Mouse (Mus musculus) neural tube, embryonic 12.5 days (tissue): Measurements from ENCODE around the gene Chrm2. TPM values are rescaled to one million over a fixed set of nuclear protein-coding genes. Genes with fewer than 3 reads are reported as not detected.

Source experiments
- ATAC-seq: fragments of 200-750 bp; cut with Nextera tagmentation; 2 replicates; pipeline ENCODE4 v1.8.0; 2017; ENCODE audit warnings: low read depth, mild to moderate bottlenecking, moderate TSS enrichment, moderate library complexity; ENCODE audit not compliant: low FRiP score
- H3K27ac ChIP-seq: fragments of 300-500 bp; sonication (generic); 2 replicates; pipeline ENCODE4 v1.5.1; 2016
- H3K27me3 ChIP-seq: fragments of 300-500 bp; sonication (generic); replicated peaks from 2 replicates; pipeline ENCODE4 v1.6.1; 2016; ENCODE audit warnings: mild to moderate bottlenecking
- H3K36me3 ChIP-seq: fragments of 300-500 bp; sonication (generic); 2 replicates; pipeline ENCODE4 v1.6.1; 2016; ENCODE audit warnings: mild to moderate bottlenecking
- H3K4me1 ChIP-seq: fragments of 300-500 bp; sonication (generic); 2 replicates; pipeline ENCODE4 v1.6.1; 2016
- H3K4me2 ChIP-seq: fragments of 300-500 bp; sonication (generic); replicated peaks from 2 replicates; pipeline ENCODE4 v1.6.1; 2016; ENCODE audit warnings: mild to moderate bottlenecking
- H3K4me3 ChIP-seq: fragments of 300-500 bp; sonication (generic); 2 replicates; pipeline ENCODE4 v1.5.1; 2016
- H3K9ac ChIP-seq: fragments of 300-500 bp; sonication (generic); 2 replicates; pipeline ENCODE4 v1.6.1; 2016; ENCODE audit warnings: mild to moderate bottlenecking
- H3K9me3 ChIP-seq: fragments of 300-500 bp; sonication (generic); 2 replicates; pipeline ENCODE4 v1.6.1; 2016; ENCODE audit warnings: mild to moderate bottlenecking
- WGBS: fragments of 180-500 bp; shearing (Covaris S2); methylation state at CpG from one replicate; pipeline ENCODE4 v1.1.7; 2016; 5-methylcytosine and 5-hydroxymethylcytosine counted together
- polyA plus RNA-seq: library from polyadenylated mRNA; unstranded; fragments of >200 nt; fragmentation: Nextera tagmentation; extraction: Ambion mirVana; gene quantifications from 2 replicates; pipeline ENCODE4 v1.2.1, GENCODE M21; 2016

Chrm2 gene
- 1.9 TPM in 2 replicates for polyA plus RNA-seq

DNA sequence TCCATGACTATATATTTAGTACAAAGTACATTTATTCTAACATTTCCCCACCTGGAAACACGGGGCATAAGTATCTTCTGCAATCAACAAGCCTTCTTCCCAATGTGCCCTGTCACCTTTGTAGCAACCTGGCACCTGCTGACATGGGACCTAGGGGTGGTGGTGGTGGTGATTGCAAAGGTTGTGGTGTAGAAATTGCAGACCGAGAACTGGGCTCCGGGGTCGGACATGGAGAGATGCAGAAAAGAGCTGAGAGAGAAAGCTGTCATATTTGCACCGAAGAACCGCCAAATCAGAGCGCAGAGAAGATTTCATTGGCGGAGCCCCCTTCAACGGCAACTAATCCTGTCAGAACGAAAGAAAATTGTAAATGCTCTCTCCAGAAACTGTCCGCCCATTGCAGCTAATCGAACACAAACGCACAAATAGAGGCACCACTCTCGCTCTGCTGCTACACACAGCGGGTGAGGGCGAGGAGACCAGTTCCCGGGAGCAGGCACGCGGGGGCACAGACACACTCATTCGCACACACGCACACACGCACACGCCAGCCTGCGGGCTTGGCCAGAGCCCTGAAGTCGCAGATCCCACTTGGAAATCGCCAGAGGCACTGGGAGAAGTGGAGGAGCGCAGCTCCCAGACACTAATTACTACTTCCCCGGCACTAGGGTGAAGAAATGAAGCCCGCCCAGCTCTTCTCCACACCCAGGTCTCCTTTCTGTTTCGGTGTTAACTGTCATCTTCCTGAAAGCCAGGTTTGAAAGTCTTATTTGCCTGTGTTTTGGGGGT lies at the start of gene Chrm2:
Chrm2 (plus strand) TSS at position 473 of the 789 bp plus-strand sequence.
- Histone ChIP-seq H3K9ac (peak within 1 kb of the TSS; percentile 59), H3K27ac (no peak within 1 kb of the TSS), H3K4me2 (peak within 1 kb of the TSS; percentile 96), H3K36me3 (no peaks in the 10 kb centered on the region), H3K4me1 (peaks cover 14% of the 10 kb centered on the region), H3K4me3 (peak within 1 kb of the TSS; percentile 50), H3K9me3 (no peaks in the 10 kb centered on the region), H3K27me3 (peaks cover 36% of the 10 kb centered on the region)
- WGBS: 1% methylated on average over 30 of the region's 30 CpGs
- peak; percentile 75 for ATAC-seq

DNA sequence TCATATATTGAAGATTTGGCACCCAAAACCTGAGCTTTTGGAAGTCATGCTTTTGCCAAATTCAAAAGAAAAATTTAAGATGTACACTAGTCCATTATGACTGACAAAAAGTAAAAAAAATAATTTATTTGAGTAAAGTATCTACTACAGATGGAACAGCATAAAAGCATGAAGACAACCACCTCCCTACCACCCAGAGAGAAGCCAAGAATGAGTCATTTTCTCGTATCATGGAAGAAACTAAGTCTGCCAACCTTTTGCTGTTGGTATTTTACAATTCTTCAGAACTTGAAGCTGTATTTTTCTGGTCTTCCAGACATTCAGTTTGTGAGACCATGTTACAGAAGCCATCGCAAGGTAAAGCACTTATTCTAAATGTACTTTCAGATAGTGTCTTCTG lies 13.9 kb upstream of the Chrm2 start:
- H3K27me3 ChIP-seq: no peaks in the 10 kb centered on the region
- H3K9ac ChIP-seq: no peak overlapping the region
- 85% methylated on average over 2 of the region's 2 CpGs for WGBS
- no peaks in the 10 kb centered on the region for H3K4me1 ChIP-seq
- no peak for ATAC-seq
- no peaks in the 10 kb centered on the region for H3K9me3 ChIP-seq
- H3K27ac ChIP-seq: no peak overlapping the region
- H3K4me3 ChIP-seq: no peak overlapping the region
- H3K4me2 ChIP-seq: no peak overlapping the region
- no peaks in the 10 kb centered on the region for H3K36me3 ChIP-seq

DNA sequence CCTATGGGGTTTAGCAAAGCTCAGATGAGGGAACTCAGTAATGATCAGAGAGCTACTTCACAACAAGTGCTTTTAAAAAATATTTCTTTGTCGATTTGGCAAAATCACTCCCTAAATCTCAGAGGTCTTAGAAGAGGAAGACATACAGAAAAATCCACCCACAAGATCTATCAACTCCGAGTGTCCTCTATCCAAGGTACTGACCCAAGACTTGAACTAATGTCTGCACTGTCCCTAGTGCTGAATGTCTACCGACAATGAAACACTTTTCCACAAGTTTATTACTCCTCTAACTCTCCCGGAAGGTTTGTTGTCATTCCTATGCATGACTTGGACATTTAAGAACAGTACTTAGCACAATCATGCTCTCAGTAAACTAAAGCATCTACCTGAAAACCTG lies 9.9 kb upstream of the Chrm2 start:
- Histone ChIP-seq H3K27me3 (no peaks in the 10 kb centered on the region), H3K9ac (no peak overlapping the region), H3K36me3 (no peaks in the 10 kb centered on the region), H3K4me3 (no peak overlapping the region), H3K4me2 (no peak overlapping the region), H3K4me1 (no peaks in the 10 kb centered on the region), H3K27ac (no peak overlapping the region), H3K9me3 (no peaks in the 10 kb centered on the region)
- 73% methylated on average over 4 of the region's 4 CpGs for WGBS
- no peak for ATAC-seq

DNA sequence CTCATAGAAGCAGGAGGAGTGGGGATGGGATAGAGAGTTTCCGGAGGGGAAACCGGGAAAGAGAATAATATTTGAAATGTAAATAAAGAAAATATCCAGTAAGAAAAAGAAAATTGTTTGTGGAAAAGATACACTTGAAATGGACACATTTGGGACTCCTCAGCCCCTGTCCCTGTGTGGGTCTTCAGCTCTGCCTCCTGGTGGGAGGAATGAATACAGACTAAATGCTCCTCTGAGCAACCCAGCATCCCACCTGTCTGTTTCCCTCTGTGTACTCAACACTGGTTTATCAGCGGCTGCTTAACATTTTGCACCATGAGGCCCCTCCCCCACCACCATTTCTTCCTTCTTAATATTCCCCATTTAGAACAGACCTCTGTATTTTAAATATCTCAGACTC lies 3.8 kb upstream of the Chrm2 start:
- peaks cover 7% of the 10 kb centered on the region for H3K4me1 ChIP-seq
- H3K4me3 ChIP-seq: no peak overlapping the region
- no peak overlapping the region for H3K27ac ChIP-seq
- ATAC-seq: no peak
- H3K9me3 ChIP-seq: no peaks in the 10 kb centered on the region
- H3K36me3 ChIP-seq: no peaks in the 10 kb centered on the region
- peaks cover 23% of the 10 kb centered on the region for H3K27me3 ChIP-seq
- WGBS: 43% methylated on average over 3 of the region's 3 CpGs
- H3K9ac ChIP-seq: no peak overlapping the region
- no peak overlapping the region for H3K4me2 ChIP-seq

DNA sequence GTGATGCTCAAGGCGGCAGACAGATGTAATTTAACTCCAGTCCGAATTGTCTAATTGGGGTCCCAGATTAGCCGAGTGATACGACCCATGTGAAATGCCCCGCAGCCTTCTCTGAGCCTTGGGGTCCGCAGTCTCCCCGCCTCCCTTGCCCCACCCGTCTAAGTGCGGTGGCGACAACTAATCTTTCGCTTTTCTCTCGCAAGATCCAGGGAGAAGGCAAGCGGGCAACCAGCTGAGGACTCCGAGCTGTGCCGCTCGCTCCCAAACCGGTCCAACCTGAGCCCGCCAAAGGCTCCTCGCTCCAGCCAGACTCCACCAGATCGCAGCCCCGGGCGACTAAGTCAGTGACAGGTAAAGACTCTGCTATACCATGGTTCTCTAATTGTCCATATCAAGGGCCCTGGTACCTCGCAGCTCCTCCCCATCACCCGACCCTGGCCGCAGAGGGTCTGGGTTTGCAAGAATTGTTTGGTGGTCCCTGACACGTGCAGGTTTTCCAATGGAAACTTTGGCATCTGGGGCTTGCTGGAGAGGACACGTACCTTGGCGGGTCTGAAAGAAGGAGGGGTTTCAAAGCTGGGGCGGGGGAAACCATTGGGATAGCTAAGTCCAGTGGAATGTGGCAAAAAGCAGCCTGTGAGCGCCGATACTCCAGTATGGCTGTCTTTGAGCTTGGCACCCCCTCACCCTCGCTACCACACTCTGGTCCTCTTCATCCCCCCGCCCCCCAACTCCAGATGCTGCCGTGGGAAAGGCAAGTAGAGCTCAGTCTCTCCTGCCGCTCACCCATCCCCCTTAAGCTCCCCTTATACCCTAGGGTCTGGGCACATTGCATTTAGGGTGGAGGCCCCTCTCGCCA lies 746 bp downstream of the Chrm2 start:
- peak overlapping the region; percentile 50 for H3K4me3 ChIP-seq
- WGBS: 0% methylated on average over 36 of the region's 36 CpGs
- H3K4me1 ChIP-seq: peaks cover 14% of the 10 kb centered on the region
- H3K9ac ChIP-seq: peak overlapping the region; percentile 59
- H3K9me3 ChIP-seq: no peaks in the 10 kb centered on the region
- H3K36me3 ChIP-seq: no peaks in the 10 kb centered on the region
- H3K27ac ChIP-seq: no peak overlapping the region
- ATAC-seq: peak; percentile 57
- H3K27me3 ChIP-seq: peaks cover 36% of the 10 kb centered on the region
- peak overlapping the region; percentile 96 for H3K4me2 ChIP-seq

DNA sequence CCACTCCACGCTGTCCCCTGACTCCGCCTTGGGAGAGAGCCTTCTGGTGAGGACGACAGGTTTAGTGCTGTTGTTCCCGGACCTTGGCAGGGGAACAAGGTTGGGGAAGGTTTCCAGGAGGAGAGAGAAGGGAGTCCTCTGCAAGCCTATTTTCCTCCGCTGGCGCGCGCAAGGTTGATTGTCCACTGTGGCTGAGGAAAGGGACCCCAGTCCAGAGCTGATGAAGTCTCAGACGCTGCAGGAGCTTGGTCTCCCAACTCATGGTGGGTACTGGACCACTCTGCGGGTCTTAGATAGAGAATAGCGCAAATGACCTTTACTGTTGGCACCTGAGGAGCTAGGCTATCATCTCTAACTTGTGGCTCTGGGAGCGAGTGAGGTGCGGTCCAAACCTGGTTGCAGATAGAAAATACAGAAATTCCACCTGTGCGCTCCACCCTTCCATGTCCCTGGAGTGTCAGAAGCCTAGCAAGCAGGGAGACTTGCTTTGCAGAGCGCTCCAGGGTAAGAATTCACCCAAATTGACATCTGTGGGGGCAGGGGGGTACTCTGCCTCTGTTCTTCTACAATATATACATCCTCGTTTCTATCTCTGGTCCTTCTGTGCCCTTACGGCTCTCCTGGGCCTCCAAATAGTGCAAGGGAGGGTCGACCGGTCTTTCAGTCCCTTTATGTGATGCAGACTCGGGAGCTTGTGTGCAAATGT lies 1.5 kb downstream of the Chrm2 start:
- H3K4me2 ChIP-seq: peak overlapping the region; percentile 96
- no peak overlapping the region for H3K27ac ChIP-seq
- H3K27me3 ChIP-seq: peaks cover 36% of the 10 kb centered on the region
- peaks cover 14% of the 10 kb centered on the region for H3K4me1 ChIP-seq
- peak overlapping the region; percentile 59; the same call in 1 of the 2 replicates for H3K9ac ChIP-seq
- no peaks in the 10 kb centered on the region for H3K36me3 ChIP-seq
- 28% methylated on average over 20 of the region's 20 CpGs for WGBS
- ATAC-seq: 0 out of 2 replicates have a peak, but pooled peaks have one; percentile 11
- peak overlapping the region; percentile 50 for H3K4me3 ChIP-seq
- H3K9me3 ChIP-seq: no peaks in the 10 kb centered on the region

DNA sequence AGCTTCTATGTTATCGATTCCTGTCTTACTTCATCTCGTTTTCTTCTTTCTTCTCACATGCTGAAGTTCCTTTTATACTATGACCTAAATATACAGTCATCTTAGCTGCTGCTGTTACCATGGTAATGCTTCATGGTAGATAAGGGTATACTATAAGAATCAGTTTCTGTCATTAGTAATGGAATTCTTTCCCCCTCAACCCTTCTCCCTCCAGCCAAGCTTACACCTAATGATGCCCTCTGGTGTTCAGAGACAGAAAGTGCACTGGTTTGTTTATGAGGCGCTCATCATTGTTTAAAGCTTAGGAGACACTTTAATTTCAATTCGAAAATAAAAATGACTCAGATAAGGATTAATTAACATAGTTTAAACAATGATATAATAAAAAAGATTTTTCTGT lies 5.8 kb downstream of the Chrm2 start:
- Histone ChIP-seq H3K9ac (no peak overlapping the region), H3K4me1 (peaks cover 11% of the 10 kb centered on the region), H3K4me3 (no peak overlapping the region), H3K27ac (no peak overlapping the region), H3K27me3 (peaks cover 17% of the 10 kb centered on the region), H3K4me2 (no peak overlapping the region), H3K9me3 (no peaks in the 10 kb centered on the region), H3K36me3 (no peaks in the 10 kb centered on the region)
- ATAC-seq: no peak
- 59% methylated on average over 4 of the region's 4 CpGs for WGBS

DNA sequence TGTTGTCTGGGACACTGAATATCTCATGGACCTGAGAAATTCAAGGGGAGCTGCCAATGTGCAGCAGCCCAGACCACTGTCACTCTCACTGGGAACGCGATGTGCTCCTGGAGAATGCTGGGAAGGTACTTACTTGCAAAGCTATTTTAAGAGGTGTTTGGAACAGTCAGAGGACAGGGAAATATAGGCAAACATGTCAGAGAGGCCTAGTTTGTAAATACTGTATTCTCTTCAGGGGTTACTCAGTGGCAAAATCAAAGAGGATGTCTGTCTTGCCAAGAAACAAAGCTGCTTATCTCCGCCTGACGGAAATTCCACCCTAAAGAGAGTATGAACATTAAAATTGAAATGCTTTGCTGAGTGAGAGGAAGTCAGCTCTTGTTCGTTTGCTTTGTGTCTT lies 17.3 kb downstream of the Chrm2 start:
- no peak for ATAC-seq
- H3K27ac ChIP-seq: no peak overlapping the region
- H3K4me2 ChIP-seq: no peak overlapping the region
- no peaks in the 10 kb centered on the region for H3K4me1 ChIP-seq
- no peaks in the 10 kb centered on the region for H3K36me3 ChIP-seq
- no peaks in the 10 kb centered on the region for H3K27me3 ChIP-seq
- no peak overlapping the region for H3K9ac ChIP-seq
- WGBS: 79% methylated on average over 5 of the region's 5 CpGs
- no peak overlapping the region for H3K4me3 ChIP-seq
- no peaks in the 10 kb centered on the region for H3K9me3 ChIP-seq

DNA sequence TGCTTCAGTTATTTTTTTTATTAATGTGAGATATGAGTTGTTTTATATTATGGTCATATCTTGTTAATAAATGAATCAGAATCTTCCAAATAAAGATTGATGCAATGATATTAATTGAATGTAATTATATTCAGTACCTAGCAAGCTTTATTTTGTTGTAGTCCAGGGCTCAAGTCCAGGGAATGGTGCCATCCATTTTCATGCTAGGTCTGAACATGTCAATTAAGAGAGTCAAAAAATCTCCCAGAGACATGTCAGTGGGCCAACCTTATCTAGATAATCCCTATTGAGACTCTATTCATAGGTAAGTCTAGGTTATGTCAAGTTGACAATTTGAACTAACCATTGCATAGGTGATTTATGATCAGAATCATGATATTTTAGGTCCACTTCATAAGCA lies 21.1 kb downstream of the Chrm2 start:
- no peak overlapping the region for H3K4me3 ChIP-seq
- no peak overlapping the region for H3K4me2 ChIP-seq
- no peaks in the 10 kb centered on the region for H3K36me3 ChIP-seq
- no peak overlapping the region for H3K27ac ChIP-seq
- ATAC-seq: no peak
- H3K4me1 ChIP-seq: no peaks in the 10 kb centered on the region
- no peak overlapping the region for H3K9ac ChIP-seq
- H3K27me3 ChIP-seq: no peaks in the 10 kb centered on the region
- no peaks in the 10 kb centered on the region for H3K9me3 ChIP-seq

DNA sequence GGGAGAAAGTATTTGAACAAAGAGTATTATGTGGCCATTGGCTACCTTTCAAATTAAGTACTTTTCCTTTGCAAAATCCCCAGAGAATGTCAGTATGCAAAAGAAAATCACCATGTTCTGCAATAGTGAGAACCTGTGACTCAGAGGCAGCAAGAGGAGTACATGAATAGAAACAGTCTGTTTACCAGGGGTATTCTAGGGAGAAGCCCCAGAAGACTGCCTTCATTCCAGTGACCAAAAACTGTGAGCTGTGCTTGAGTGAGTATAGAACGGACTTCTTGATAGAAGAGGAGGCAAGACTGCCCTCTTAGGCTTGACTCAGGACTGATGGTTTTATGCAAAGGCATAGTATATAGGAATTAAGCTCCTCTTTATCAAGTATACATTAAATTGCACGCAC lies 22.2 kb downstream of the Chrm2 start:
- WGBS: 82% methylated on average over 2 of the region's 2 CpGs

DNA sequence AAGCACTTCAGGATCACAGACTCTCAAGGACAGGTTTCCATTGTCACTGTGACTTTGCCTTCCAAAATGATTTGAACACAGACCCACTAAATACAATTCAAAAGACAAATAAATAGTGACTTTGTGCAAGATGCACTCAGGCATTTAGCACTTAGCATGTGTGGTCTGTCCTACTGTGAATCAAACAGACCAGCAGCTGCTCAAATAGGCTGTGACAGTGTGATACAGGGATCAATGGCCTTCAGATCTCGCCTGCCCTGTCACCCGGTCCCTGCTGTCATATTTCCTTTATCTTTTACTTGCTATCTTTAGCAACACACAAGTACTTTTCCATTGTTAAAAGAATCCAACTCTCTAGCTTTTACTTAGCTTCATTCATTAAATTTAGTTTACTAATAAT lies 31.8 kb downstream of the Chrm2 start:
- H3K4me1 ChIP-seq: no peaks in the 10 kb centered on the region
- H3K9me3 ChIP-seq: no peaks in the 10 kb centered on the region
- H3K9ac ChIP-seq: no peak overlapping the region
- H3K27ac ChIP-seq: no peak overlapping the region
- 65% methylated on average over 2 of the region's 2 CpGs for WGBS
- no peak overlapping the region for H3K4me3 ChIP-seq
- no peak overlapping the region for H3K4me2 ChIP-seq
- no peak for ATAC-seq
- H3K27me3 ChIP-seq: no peaks in the 10 kb centered on the region
- no peaks in the 10 kb centered on the region for H3K36me3 ChIP-seq

More for the DNA sequence above, 22.2 kb downstream of the Chrm2 start:
- Histone ChIP-seq H3K4me3 (no peak overlapping the region), H3K9me3 (no peaks in the 10 kb centered on the region), H3K27me3 (no peaks in the 10 kb centered on the region), H3K9ac (no peak overlapping the region), H3K27ac (no peak overlapping the region), H3K4me1 (no peaks in the 10 kb centered on the region), H3K36me3 (no peaks in the 10 kb centered on the region), H3K4me2 (no peak overlapping the region)
- ATAC-seq: no peak

DNA sequence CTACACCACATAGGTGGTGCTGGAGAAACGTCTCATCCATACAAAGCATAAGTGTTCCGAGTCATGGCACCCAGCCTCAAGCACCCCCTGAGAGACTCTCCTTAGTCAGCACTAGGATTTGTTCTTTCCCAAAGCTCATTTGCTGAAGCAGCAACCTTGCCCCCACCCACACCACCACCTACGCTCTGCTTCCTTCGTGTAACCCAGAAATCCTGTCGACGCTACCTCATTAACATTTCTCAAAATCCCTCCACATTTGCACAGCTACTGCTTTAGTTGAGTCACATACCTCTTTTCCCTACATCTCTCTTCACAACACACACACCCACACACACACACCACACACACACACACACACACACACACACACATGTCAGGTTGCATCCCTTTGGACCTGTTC lies 50.1 kb downstream of the Chrm2 start:
- Histone ChIP-seq H3K36me3 (no peaks in the 10 kb centered on the region), H3K27me3 (no peaks in the 10 kb centered on the region), H3K9me3 (no peaks in the 10 kb centered on the region), H3K4me2 (no peak overlapping the region), H3K9ac (no peak overlapping the region), H3K27ac (no peak overlapping the region), H3K4me3 (no peak overlapping the region), H3K4me1 (no peaks in the 10 kb centered on the region)
- 94% methylated on average over 6 of the region's 6 CpGs for WGBS
- ATAC-seq: no peak
